Mouse (Mus musculus) brain, embryonic 14.5 days (tissue): ENCODE measurements around the gene Hoga1.

Experiments used
- CTCF ChIP-seq: fragments of 200-500 bp; IDR thresholded peaks from 2 replicates; pipeline ENCODE4 v1.5.1; 2012; ENCODE audit warnings: inconsistent platforms, mild to moderate bottlenecking, moderate library complexity, borderline replicate concordance; ENCODE audit not compliant: insufficient read depth, insufficient read length; ENCODE audit errors: extremely low read depth
- POLR2A ChIP-seq: fragments of 200-500 bp; IDR thresholded peaks from 2 replicates; pipeline ENCODE4 v1.6.1; 2012; ENCODE audit warnings: mild to moderate bottlenecking, inconsistent platforms, borderline replicate concordance; ENCODE audit not compliant: poor library complexity, insufficient read depth, insufficient read length, severe bottlenecking; ENCODE audit errors: extremely low read depth

GRCm38 (mm10) chr19:42078566-42078965 is 33.2 kb downstream of the Hoga1 start:
- no peak for TF ChIP-seq POLR2A
- no peak for TF ChIP-seq CTCF
